Mouse (Mus musculus) stomach, postnatal 0 days (tissue): ENCODE data around the gene Ppp4c.

Source experiments
- CTCF ChIP-seq: IDR thresholded peaks from 2 replicates; pipeline ENCODE4 v1.5.1; 2016; ENCODE audit warnings: antibody characterized with exemption, low read depth, mild to moderate bottlenecking, moderate library complexity
- EP300 ChIP-seq: optimal IDR thresholded peaks from 2 replicates; pipeline ENCODE3; 2016; ENCODE audit warnings: antibody characterized with exemption

DNA sequence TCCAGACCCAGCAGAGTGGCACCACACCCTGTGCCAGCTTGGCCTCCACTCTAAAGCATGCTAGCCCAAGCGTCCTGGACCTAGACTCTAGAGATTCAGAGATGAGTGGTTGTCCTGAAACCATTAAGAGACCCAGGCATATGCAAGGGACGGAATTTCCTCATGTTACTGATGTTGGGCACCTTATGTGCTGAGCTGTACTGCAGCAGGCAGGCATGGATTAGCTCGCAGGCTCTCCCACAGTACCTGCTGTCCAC lies 16.4 kb downstream of the Ppp4c start:
- TF ChIP-seq CTCF (no peak), EP300 (no peak)
